Mouse (Mus musculus) T-cell, adult 2 months (primary cell): ENCODE data around the gene Gna13.
"Not testable (repeated sequence)": the region's sequence is repeated elsewhere in the genome, so short reads cannot be mapped to it uniquely, and the experiment has no call there.

Experiments used
- DNase-seq: peaks from one replicate; pipeline ENCODE4 v3.0.0; 2022; ENCODE audit warnings: low spot score

The Gna13 gene

DNA sequence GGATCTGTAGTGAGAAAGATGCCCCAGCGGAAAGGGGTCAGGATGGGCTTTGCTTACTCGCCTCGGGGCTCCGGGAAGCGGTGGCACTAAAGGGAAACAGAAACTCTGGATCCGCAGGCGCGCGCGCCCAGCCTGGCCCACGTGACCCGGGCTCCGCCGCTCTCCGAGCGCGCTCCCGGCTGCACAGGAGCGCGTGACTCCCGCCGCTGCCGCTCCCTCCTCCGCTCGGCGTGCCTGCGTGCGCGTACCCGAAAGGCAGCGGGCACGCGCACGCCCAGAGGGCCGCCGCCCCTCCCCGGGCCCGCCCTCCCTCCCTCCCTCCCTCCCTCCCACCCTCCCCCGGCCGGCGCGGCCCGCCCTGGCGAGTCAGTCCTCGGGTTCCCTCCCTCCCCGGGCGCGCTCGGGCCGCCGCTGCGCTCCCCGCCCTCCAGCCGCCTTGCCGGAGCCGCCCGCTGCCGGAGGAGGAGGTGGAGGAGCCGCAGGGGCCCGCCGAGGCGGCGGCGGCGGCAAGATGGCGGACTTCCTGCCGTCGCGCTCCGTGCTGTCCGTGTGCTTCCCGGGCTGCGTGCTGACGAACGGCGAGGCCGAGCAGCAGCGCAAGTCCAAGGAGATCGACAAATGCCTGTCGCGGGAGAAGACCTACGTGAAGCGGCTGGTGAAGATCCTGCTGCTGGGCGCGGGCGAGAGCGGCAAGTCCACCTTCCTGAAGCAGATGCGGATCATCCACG, at the start of gene Gna13:
Gene Gna13, plus strand, starts transcription at position 369 of the 728 bp plus-strand sequence.
- DNase-seq = peak; percentile 90

DNA sequence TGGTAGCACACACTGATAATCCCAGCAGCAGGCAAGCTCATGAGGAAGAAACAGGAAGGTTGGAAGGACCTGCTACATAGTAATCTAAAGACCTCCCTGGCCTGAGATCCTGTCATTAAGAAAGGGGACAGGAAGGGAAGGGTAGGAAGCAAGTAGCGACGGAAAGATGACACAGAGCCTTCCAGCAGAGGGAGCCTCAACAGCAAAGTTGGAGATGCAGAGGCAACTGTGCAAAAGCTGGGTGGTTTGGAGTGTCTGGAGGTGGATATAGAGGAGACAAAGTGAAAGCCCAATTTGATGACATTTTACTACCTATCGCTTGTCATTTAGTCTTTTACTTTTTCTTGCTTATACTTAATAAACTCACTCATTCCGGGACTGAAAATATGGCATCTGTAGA, 45.7 kb upstream of the Gna13 start:
- peak; percentile 50 for DNase-seq

DNA sequence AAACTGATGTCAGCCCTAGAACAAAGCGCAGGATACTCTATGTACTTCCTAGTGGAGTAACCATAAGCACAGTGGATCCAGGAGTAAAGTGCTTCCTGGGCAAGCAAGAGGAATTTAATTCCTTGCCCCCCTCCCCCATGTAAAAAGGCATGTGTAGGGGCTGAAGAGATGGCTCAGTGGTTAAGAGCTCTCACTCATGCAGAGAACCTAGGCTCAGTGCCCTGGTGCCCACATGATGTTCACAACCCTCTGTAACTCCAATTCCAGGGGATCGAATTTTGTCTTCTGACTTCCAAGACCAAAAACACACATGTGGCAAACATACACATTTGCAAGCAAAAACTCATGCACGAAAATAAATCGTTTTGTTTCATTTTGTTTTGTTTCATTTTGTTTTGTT, 43.2 kb upstream of the Gna13 start:
- no peak for DNase-seq

DNA sequence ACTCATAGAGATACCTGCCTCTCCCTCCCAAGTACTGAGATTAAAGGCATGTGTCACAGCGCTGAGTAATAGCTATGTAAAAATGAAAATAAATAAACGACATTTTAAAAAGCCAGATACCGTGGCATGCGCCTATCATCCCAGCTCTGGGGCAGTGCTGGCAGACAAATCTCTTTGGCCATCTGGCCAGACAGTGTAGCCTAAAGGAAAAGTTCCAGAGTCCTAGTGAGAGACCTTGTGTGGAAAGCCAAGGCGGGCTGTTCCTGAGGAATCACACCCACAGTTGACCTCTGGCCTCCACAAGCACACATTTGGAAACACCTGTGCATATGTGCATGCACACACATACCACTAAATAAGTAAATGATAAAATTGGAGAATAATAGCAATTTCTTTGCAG, 42.7 kb upstream of the Gna13 start:
- no peak for DNase-seq

DNA sequence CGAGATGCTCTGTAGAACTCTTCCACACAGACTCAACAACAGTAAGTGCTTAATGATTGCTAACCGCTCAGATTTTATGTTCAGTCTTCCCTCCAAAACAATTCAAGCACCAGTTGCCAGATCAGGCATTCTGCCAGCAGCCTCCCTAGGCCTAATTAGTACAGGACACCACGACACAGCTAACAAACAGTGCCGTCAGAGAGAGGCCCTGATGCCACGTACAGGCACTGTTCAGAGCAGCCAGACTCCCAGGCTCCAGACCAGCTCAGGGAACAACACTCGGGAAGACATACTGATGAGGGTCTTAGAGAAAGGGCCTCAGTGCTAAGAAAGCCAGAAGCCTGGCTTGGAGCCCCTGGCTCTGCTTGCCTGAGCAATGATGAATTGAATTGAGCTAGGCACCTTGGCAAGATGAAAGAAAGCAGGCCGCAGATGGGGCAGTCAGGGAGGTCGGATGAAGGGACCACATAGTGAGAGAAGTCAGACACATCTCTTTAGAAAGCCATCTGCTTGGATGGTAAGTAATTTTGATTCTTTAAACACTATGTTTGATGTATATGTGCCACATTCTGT, 42.2 kb upstream of the Gna13 start:
- no peak for DNase-seq

DNA sequence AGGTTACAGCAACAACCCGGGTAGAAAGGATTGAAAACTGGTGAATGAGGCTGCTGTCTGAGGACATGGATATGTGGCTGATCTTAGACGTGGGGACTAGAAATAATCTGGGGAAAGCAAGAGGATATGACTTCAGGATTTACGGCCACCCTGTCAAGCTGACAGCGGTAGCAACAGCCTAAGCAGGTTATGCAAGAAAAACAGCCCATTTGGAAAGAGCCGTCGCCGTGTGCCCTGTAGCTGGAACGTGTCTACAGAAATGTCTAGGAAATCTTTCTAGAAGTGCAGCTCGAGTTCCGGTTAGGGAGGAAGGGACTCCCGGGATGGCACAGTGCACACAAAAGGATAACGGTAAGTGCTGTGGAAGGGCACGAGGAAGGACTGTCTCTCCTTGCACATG, 36.4 kb upstream of the Gna13 start:
- no peak for DNase-seq

DNA sequence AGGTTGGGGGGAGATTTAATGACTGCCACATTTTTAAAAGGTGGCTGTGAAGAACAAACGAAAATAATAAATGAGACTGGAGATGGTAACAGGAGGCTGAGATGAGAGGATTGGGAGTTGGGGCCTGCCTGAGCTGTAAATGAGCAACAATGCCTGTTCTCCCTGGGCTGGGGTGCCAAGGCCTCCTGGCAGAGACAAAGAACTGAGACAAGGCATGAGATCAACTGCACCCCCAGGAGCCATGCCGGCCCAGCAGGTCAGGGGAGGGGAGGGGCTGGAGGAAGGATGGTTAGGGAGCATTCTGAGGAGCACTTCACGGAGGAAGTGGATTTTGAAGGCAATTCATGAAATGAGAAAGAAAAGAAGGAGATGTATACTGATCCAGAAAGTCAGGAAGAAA, 35.2 kb upstream of the Gna13 start:
- DNase-seq = no peak

DNA sequence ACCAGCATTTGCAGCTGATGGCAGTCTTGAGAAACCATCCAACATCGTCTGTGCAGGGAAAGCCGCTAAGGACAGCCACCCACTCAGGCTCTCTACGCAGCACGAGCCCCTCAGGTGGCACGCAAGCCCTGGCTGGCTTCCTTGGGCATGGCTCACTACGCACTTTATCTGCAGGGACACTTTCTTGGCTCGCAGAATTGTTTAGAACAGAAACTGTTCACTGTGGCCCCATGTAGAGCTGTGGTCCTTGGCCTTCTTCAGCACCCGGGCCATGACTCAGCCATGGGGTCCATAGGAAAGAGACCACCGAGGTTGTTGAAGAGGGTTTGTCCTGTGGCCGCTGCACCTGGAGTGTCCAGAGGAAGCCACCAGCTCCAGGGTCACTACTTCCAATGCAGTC, 34.7 kb upstream of the Gna13 start:
- DNase-seq = peak; percentile 24

DNA sequence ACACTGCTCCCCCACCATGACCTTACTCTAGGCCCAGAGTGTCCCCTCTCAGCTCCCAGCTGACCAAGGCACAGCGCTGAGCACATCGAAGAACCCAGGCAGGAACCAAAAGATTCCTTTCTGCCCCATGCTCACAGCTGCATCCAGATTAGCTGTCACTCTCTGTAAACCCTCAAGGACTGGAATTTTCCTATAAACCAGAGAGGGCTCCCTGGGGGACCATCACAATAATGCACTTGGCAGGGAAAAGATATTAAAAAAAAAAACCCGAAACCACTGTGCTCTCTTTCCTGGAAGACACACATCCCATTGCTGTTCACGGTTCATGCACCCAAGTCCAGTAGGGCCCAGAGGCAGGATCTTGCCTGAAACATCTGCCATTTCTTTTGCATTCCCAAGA, 33.3 kb upstream of the Gna13 start:
- no peak for DNase-seq

DNA sequence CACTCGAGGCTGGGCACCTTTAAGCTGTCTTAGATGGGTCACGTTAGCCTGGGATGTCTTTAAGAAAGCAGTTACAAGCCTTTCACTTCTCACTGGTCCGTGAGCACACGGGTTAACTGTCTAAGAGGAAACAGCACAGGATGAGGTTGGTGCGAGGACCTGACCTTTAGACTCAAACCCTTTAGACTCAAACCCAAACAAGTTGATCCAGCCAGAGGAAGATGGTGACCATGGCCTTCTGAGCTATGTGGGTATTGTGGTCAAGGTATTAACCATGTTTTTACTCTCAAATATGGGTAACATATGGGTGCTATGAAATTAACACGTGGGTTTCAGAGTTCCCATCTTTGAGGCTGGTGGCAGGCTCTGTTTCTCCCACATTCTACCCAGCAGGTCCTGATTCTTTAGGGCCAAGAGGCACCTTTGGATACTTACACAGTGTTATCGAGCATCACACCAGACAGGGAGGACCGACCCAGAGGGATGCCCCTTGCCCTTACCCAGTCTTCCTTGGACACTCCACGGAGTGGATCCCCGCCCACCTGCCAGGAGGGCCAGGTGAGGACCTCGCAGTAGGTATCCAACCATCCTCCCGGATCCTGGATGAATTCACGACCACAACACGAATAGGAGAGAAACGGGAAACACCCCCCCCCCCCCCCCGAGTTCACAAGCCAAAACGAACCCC, 31.8 kb upstream of the Gna13 start:
- DNase-seq = no peak

DNA sequence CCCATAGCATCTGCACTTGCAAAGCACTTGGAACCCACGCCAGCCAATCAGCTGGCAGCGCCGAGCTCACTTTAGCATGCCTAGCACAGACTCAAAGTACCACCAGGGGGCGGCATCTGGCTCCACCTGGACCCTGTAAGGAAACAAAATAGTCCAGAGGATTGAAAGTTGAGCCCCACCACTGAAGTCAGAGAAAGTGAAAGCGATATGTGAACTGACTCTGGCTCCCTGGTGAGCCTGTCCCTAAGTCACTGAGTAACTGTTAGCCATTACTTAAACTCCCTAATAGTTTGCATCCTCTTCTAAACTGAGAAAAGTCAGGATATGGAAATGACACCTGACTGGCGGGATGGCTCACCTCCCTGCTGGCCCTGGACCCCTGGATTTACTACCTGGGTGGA, 31.2 kb upstream of the Gna13 start:
- peak; percentile 90 for DNase-seq

DNA sequence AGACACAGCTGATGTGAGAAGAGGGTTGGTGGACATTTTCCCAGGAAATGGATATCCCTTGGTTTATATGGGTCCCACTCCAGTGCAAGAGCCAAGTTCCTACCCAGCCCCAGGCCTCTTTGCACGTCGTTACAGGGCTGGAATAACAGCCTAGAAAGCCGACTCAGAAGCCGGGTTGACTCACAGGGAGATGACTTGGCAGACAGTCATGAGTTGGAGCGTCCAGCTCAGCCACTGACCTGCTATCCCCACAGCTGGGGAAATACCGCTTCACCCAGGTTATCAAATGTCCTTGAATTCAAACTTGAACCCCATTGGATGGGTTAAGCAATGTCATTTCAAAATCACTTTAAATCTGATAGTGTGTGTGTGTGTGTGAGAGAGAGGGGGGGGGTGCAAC, 29.9 kb upstream of the Gna13 start:
- no peak for DNase-seq

DNA sequence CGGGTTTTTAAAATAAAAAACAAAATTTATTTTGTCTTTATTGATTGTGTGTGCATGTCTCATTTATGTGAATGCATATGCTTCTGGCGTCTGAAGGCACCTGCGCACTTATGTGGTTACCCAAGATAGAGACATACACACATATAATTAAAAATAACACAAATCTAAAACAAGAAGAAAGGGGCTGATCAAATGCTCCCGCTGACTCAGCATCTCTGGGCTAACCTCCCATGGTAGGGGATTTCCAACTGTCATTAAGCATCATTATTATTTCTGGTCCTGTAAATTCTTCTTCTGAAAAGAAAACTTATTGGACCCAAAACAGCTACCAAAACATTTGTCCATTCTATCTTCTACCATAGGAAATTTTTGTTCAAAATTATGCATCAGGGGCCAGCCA, 27.9 kb upstream of the Gna13 start:
- DNase-seq = no peak

DNA sequence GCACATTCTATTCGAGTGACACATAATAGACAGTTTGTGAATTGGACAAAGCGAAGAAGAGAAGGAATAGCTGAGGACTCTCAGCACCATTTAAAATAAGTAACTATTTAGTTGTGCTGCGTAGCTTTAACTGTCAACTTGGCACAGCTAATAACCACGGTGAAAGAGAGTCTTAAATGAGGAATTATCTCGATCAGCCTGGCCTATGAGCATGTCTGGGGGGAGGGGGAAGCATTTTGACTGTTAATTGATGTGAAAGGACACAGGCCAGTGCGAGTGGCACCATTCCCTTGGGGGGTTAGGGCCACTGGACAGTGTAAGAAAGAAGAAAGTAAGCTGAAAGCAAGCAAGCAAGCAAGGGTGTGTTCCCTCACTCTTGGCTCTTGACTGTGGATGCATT, 26.7 kb upstream of the Gna13 start:
- DNase-seq = no peak

DNA sequence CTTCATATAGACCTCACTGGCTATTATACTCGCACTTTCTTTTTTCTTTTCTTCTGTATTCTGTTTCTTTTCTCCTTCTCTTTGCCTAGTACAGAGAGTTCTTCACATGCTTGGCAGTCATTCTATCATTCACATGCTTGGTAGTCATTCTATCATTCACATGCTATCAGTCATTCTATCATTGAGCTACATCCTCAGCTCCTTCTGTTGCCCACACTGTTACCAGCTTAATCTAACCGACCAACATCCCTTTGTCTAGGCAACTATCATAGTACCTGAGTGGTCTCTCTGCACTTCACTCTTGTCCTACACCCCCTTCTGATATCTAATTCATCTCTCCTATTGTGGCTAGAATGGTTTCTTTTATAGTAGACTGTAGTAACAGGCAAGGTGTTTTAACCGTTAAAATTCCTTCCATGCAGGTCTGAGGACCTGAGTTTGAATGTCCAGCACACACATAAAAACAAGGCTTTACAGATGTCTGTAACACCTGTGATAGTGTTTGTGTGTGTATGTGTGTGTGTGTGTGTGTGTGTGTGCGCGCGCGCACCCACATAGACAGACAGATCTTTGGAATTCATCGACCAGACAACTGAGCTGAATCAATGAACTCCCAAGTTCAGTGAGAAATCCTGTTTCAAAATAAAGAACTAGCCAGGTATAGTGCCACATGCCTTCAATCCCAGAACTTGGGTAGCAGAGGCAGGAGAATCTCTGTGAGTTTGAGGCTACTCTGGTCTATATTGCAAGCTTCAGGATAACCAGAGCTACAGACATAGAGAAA, 23.3 kb upstream of the Gna13 start:
- DNase-seq = no peak

DNA sequence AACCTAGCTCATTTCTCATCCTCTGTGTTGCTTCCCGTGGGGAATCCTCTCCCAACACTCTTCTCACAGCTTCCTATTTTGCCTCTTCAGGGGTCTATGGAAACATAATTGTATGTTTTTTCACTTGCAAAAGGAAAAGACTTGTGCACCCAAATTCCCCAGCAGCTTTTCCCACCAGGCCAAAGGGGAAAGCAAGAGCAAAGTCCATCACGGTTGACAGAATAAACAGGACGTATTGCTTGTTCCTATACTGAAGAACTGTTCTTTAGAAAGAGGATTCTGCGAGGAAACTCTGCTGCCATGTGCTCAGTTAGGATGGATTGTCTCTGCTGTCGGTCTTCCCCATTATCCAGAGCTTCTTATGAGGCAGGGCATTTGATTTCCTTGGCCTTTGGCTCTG, 22.1 kb upstream of the Gna13 start:
- no peak for DNase-seq

DNA sequence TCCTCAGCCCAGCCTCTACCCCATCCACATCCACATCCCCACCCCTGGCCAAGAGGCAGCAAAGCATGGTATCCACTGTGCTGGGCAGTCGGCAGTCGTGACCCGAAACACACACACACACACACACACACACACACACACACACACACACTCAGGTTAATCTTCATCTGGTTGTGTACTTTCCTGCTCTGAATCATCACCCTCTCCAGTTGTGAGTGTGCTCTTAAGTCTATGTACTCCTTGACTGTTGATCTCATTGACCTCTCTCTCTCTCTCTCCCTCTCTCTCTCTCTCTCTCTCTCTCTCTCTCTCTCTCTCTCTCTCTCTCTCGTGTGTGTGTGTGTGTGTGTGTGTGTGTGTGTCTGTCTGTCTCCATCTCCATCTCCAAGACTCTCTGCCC, 20.0 kb upstream of the Gna13 start:
- DNase-seq = not testable (repeated sequence)

DNA sequence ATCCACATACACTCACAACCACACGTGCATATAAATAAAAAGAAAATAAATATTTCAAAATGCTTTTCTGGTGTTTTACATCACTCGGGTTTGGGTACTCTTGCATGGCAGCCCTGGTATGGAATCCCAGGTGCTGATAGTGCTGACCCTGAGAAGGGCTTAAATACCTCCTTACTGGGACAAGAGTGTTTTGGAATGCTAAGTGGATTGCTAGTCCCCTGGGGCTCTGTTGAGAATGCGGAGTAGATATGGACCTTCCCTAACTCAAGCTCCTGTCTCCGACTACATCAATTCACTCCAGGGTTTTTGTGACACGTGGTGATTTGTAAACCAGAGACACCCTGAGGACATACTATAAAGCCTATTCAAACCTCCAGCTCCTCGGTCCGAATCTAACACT, 19.1 kb upstream of the Gna13 start:
- no peak for DNase-seq

DNA sequence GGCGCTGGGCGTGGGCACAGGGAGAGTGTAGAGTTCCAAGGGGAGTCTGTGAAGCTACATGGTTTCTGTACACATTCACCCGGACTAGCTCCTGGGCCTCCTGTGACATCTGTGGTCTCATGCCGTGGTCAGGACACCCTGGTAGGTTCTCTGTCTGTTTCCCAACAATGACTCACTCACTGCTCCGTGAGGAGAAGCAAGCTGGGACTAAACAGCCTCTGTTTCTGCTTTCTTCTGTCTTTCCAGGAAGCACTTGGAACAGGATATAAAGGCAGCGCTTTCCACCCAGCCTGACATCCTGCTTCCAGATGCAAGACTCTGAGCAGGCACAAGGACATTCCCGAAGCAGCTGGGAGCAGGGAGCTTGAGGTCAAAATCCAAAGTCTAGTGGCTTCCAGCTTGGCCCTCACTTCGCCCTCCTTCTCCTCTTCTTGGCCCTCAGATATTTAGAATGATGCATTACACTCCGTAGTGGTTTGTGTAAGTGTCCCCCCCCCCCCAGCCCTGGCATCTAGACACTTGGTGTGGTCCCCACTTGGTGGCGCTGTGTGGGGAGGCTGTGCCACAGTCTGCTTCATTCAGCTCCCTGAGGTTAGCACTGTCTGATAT, 18.5 kb upstream of the Gna13 start:
- no peak for DNase-seq

DNA sequence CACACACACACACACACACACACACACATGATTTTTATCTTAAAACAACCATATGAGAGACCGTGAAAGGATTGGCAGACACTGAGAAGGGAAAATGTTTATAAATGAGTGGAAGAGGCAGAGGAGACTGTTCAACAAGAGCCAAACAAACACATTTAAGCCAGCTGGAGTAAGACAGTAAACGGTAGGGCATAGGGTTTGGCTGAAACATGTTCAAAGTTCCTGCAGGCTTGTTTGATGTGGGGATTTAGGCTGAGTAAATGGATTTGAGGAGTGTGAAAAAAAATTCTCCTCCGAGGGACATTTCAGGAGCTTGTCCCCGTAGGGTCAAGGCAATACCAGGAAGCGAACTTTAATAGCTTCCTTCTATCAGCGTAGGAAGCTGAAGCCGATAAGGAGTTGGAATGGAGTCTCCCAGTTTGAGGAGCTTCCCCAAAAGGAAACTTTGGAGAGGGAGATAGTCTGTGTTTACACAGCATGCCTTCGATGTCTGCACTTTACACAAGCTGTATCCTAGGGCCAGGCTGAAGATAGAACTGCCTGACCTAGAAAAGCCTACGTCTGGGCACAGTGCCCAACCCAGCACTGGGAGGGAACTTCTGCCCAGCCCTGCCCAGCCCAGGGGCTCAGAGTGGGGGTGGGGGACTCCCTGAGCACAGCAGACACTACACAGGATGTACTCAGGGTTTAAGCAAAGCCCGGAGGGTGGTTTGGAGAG, 15.2 kb upstream of the Gna13 start:
- peak; percentile 62 for DNase-seq

DNA sequence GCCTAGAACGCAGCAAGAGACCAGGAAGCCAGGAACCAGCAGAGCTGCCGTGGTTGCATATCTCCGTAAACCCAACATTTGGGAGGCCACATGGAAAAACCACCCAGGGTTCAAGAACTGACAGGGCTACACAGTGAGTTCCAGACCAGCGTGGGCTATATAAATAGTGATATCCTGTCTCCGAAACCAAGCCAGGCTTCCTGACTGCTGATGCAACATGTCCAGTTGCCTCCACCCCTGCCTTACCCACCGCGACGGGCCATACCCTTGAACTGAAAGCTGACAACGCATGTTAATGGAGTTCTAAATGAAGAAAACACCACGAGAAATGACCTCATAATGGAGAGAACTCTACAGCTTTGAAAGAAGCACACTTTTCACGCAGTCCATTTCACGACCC, 14.2 kb upstream of the Gna13 start:
- no peak for DNase-seq
